Mouse (Mus musculus): ENCODE data around the gene Nek1. TPM values are rescaled to one million over a fixed set of nuclear protein-coding genes. Genes with fewer than 3 reads are reported as not detected.

Nek1 gene
- polyA plus RNA-seq, 1 experiment from 2014 or later: 24.1 TPM

DNA sequence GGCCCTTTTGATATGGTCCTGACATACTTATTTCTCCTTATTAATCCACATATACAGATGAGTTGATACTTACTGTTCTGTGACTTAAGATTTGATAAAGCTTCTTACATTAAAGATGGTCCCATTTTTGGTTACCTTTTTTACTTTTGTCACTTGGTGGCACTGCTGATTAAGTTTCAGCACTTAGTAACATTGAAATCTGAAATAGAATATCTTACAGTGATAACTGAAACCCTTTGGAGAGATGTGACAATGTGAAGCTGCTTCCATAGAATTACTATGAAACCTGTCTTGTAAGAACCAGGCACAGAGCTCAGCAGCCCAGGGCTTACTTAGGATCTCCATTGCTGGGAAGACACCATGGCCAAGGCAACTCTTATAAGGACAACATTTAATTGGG lies 82.1 kb downstream of the Nek1 start:
- H3K9me3 ChIP-seq (ENCODE audit: control insufficient read depth, low read length): no peaks in the 10 kb centered on the region
- no peaks in the 10 kb centered on the region for H3K27me3 ChIP-seq (ENCODE audit: control insufficient read depth, insufficient read depth, low read length)
- DNase-seq (ENCODE audit: low spot score): no peak
- H3K4me1 ChIP-seq (ENCODE audit: control insufficient read depth, insufficient read depth, low read length): no peaks in the 10 kb centered on the region
- no peak overlapping the region for H3K4me2 ChIP-seq (ENCODE audit: low read depth, severe bottlenecking)
- H3K4me3 ChIP-seq (ENCODE audit: low read depth, low read length): no peak overlapping the region
- no peak overlapping the region for H3K9ac ChIP-seq (ENCODE audit: low read length)
- H3K27ac ChIP-seq (replicated peaks; ENCODE audit: low read depth, low read length): no peak overlapping the region
- no peaks in the 10 kb centered on the region; the same call in 1 of the 2 replicates for H3K36me3 ChIP-seq (ENCODE audit: control insufficient read depth, insufficient read depth, low read length)
- ATAC-seq (ENCODE audit: insufficient number of reproducible peaks, low FRiP score, low TSS enrichment, low read depth): no peak

DNA sequence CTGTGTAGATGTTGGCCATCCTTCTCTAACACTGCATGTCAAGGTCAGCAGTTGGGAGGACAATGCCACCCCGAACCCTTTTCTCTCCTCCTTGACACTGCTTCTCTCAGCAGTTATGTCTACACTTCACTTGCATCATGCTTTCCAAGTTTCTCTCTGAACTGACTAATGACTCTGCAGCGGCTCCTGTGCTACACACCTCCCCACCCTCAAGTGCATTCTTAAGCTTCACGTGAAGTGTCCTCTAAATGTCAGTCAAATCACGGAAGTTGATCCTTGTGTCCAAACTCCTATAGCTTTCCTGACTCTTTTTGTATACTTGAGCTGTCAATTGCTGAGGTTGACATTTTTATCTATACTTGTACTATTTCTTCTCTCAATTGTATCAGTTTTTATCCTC lies 117.5 kb downstream of the Nek1 start:
- no peaks in the 10 kb centered on the region for H3K36me3 ChIP-seq (ENCODE audit: control insufficient read depth, insufficient read depth, low read length)
- DNase-seq (ENCODE audit: low spot score) (no peak), ATAC-seq (ENCODE audit: insufficient number of reproducible peaks, low FRiP score, low TSS enrichment, low read depth) (no peak)
- H3K4me1 ChIP-seq (ENCODE audit: control insufficient read depth, insufficient read depth, low read length): no peaks in the 10 kb centered on the region
- no peaks in the 10 kb centered on the region for H3K9me3 ChIP-seq (ENCODE audit: control insufficient read depth, low read length)
- WGBS: 93% methylated on average over 4 of the region's 4 CpGs
- H3K4me2 ChIP-seq (ENCODE audit: low read depth, severe bottlenecking): no peak overlapping the region
- H3K27ac ChIP-seq (replicated peaks; ENCODE audit: low read depth, low read length): no peak overlapping the region
- no peak overlapping the region for H3K4me3 ChIP-seq (ENCODE audit: low read depth, low read length)
- H3K27me3 ChIP-seq (ENCODE audit: control insufficient read depth, insufficient read depth, low read length): no peaks in the 10 kb centered on the region
- H3K9ac ChIP-seq (ENCODE audit: low read length): no peak overlapping the region

GRCm38 (mm10) chr8:61111940-61112339 lies 118.9 kb downstream of the Nek1 start:
- no peak for ATAC-seq (ENCODE audit: insufficient number of reproducible peaks, low FRiP score, low TSS enrichment, low read depth)
- Histone ChIP-seq H3K9me3 (ENCODE audit: control insufficient read depth, low read length) (no peaks in the 10 kb centered on the region), H3K4me1 (ENCODE audit: control insufficient read depth, insufficient read depth, low read length) (no peaks in the 10 kb centered on the region), H3K4me2 (ENCODE audit: low read depth, severe bottlenecking) (no peak overlapping the region), H3K4me3 (ENCODE audit: low read depth, low read length) (no peak overlapping the region), H3K36me3 (ENCODE audit: control insufficient read depth, insufficient read depth, low read length) (no peaks in the 10 kb centered on the region), H3K27ac (replicated peaks; ENCODE audit: low read depth, low read length) (no peak overlapping the region), H3K27me3 (ENCODE audit: control insufficient read depth, insufficient read depth, low read length) (no peaks in the 10 kb centered on the region), H3K9ac (ENCODE audit: low read length) (no peak overlapping the region)
- 90% methylated on average over 4 of the region's 4 CpGs for WGBS
- DNase-seq (ENCODE audit: low spot score): no peak

- H3K9me3 ChIP-seq (ENCODE audit: control insufficient read depth, low read length): no peaks in the 10 kb centered on the region
- WGBS: 90% methylated on average over 1 of the region's 1 CpGs
- no peak overlapping the region for H3K4me3 ChIP-seq (ENCODE audit: low read depth, low read length)
- H3K27me3 ChIP-seq (ENCODE audit: control insufficient read depth, insufficient read depth, low read length): no peaks in the 10 kb centered on the region
- no peaks in the 10 kb centered on the region for H3K4me1 ChIP-seq (ENCODE audit: control insufficient read depth, insufficient read depth, low read length)
- H3K27ac ChIP-seq (replicated peaks; ENCODE audit: low read depth, low read length): no peak overlapping the region
- H3K4me2 ChIP-seq (ENCODE audit: low read depth, severe bottlenecking): no peak overlapping the region
- no peak for DNase-seq (ENCODE audit: low spot score)
- no peaks in the 10 kb centered on the region for H3K36me3 ChIP-seq (ENCODE audit: control insufficient read depth, insufficient read depth, low read length)
- no peak for ATAC-seq (ENCODE audit: insufficient number of reproducible peaks, low FRiP score, low TSS enrichment, low read depth)
- H3K9ac ChIP-seq (ENCODE audit: low read length): no peak overlapping the region
Observed at GRCm38 (mm10) chr8:61121631-61122030, 128.6 kb downstream of the Nek1 start.

DNA sequence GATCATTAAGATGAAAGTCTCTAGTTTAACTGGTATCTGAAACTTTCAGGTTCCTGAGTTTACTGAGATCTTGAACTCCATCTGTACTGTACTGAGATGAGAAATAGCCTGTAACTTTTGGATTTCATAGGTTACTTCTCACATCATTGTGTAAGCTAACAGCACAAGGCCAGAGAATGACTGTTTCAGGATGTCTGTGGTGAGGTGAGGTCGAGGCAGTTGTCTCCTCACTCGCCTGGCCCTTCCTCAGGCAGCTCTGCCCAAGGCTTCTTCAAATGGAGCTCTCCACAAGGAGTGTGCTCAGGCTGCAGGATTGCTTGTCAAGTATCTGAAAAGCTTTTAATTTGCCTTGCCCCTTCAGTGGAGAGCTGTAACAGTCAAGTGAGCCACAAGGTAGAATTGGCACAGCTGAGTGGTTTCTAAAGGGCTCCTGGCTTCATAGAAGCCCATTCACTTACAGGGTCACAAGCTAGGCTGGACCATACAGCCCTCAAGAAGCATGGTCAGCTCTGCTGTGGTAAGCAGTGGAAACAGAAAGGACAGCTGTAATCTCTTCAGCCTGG lies 134.4 kb downstream of the Nek1 start:
- no peak for ATAC-seq (ENCODE audit: insufficient number of reproducible peaks, low FRiP score, low TSS enrichment, low read depth)

GRCm38 (mm10) chr8:61132561-61133134 lies 139.7 kb downstream of the Nek1 start:
- no peaks in the 10 kb centered on the region for H3K9me3 ChIP-seq (ENCODE audit: control insufficient read depth, low read length)
- no peak overlapping the region for H3K4me3 ChIP-seq (ENCODE audit: low read depth, low read length)
- H3K4me2 ChIP-seq (ENCODE audit: low read depth, severe bottlenecking): no peak overlapping the region
- no peak for ATAC-seq (ENCODE audit: insufficient number of reproducible peaks, low FRiP score, low TSS enrichment, low read depth)
- WGBS: 90% methylated on average over 4 of the region's 4 CpGs
- no peaks in the 10 kb centered on the region for H3K4me1 ChIP-seq (ENCODE audit: control insufficient read depth, insufficient read depth, low read length)
- no peak overlapping the region for H3K9ac ChIP-seq (ENCODE audit: low read length)
- no peak for DNase-seq (ENCODE audit: low spot score)
- no peaks in the 10 kb centered on the region for H3K36me3 ChIP-seq (ENCODE audit: control insufficient read depth, insufficient read depth, low read length)
- H3K27me3 ChIP-seq (ENCODE audit: control insufficient read depth, insufficient read depth, low read length): no peaks in the 10 kb centered on the region
- no peak overlapping the region for H3K27ac ChIP-seq (replicated peaks; ENCODE audit: low read depth, low read length)

More for the DNA sequence above, 134.4 kb downstream of the Nek1 start:
- Histone ChIP-seq H3K4me1 (ENCODE audit: control insufficient read depth, insufficient read depth, low read length) (no peaks in the 10 kb centered on the region), H3K27ac (replicated peaks; ENCODE audit: low read depth, low read length) (no peak overlapping the region), H3K4me2 (ENCODE audit: low read depth, severe bottlenecking) (no peak overlapping the region), H3K9me3 (ENCODE audit: control insufficient read depth, low read length) (no peaks in the 10 kb centered on the region), H3K27me3 (ENCODE audit: control insufficient read depth, insufficient read depth, low read length) (no peaks in the 10 kb centered on the region), H3K4me3 (ENCODE audit: low read depth, low read length) (no peak overlapping the region), H3K36me3 (ENCODE audit: control insufficient read depth, insufficient read depth, low read length) (no peaks in the 10 kb centered on the region), H3K9ac (ENCODE audit: low read length) (no peak overlapping the region)
- DNase-seq (ENCODE audit: low spot score): no peak
- WGBS: 74% methylated on average over 2 of the region's 2 CpGs

- Histone ChIP-seq H3K27ac (replicated peaks; ENCODE audit: low read depth, low read length) (no peak overlapping the region), H3K9me3 (ENCODE audit: control insufficient read depth, low read length) (no peaks in the 10 kb centered on the region), H3K4me3 (ENCODE audit: low read depth, low read length) (no peak overlapping the region), H3K9ac (ENCODE audit: low read length) (no peak overlapping the region), H3K36me3 (ENCODE audit: control insufficient read depth, insufficient read depth, low read length) (no peaks in the 10 kb centered on the region), H3K4me2 (ENCODE audit: low read depth, severe bottlenecking) (no peak overlapping the region), H3K27me3 (ENCODE audit: control insufficient read depth, insufficient read depth, low read length) (no peaks in the 10 kb centered on the region), H3K4me1 (ENCODE audit: control insufficient read depth, insufficient read depth, low read length) (no peaks in the 10 kb centered on the region)
- ATAC-seq (ENCODE audit: insufficient number of reproducible peaks, low FRiP score, low TSS enrichment, low read depth) (no peak), DNase-seq (ENCODE audit: low spot score) (no peak)
- 82% methylated on average over 6 of the region's 6 CpGs for WGBS
Observed at GRCm38 (mm10) chr8:61141869-61142268, 148.9 kb downstream of the Nek1 start.

GRCm38 (mm10) chr8:61142302-61142701 lies 149.3 kb downstream of the Nek1 start:
- no peak overlapping the region for H3K4me3 ChIP-seq (ENCODE audit: low read depth, low read length)
- DNase-seq (ENCODE audit: low spot score) (no peak), ATAC-seq (ENCODE audit: insufficient number of reproducible peaks, low FRiP score, low TSS enrichment, low read depth) (no peak)
- H3K27ac ChIP-seq (replicated peaks; ENCODE audit: low read depth, low read length): no peak overlapping the region
- H3K4me1 ChIP-seq (ENCODE audit: control insufficient read depth, insufficient read depth, low read length): no peaks in the 10 kb centered on the region
- H3K27me3 ChIP-seq (ENCODE audit: control insufficient read depth, insufficient read depth, low read length): no peaks in the 10 kb centered on the region
- H3K9ac ChIP-seq (ENCODE audit: low read length): no peak overlapping the region
- H3K36me3 ChIP-seq (ENCODE audit: control insufficient read depth, insufficient read depth, low read length): no peaks in the 10 kb centered on the region
- 56% methylated on average over 3 of the region's 3 CpGs for WGBS
- H3K4me2 ChIP-seq (ENCODE audit: low read depth, severe bottlenecking): no peak overlapping the region
- H3K9me3 ChIP-seq (ENCODE audit: control insufficient read depth, low read length): no peaks in the 10 kb centered on the region

- Histone ChIP-seq H3K9ac (ENCODE audit: low read length) (no peak overlapping the region), H3K4me2 (ENCODE audit: low read depth, severe bottlenecking) (no peak overlapping the region), H3K4me3 (ENCODE audit: low read depth, low read length) (no peak overlapping the region), H3K36me3 (ENCODE audit: control insufficient read depth, insufficient read depth, low read length) (no peaks in the 10 kb centered on the region), H3K9me3 (ENCODE audit: control insufficient read depth, low read length) (no peaks in the 10 kb centered on the region), H3K4me1 (ENCODE audit: control insufficient read depth, insufficient read depth, low read length) (no peaks in the 10 kb centered on the region), H3K27ac (replicated peaks; ENCODE audit: low read depth, low read length) (no peak overlapping the region), H3K27me3 (ENCODE audit: control insufficient read depth, insufficient read depth, low read length) (no peaks in the 10 kb centered on the region)
- no peak for ATAC-seq (ENCODE audit: insufficient number of reproducible peaks, low FRiP score, low TSS enrichment, low read depth)
- no peak for DNase-seq (ENCODE audit: low spot score)
Observed at GRCm38 (mm10) chr8:61142845-61143244, 149.8 kb downstream of the Nek1 start.
